Mouse (Mus musculus) midbrain, embryonic 11.5 days (tissue): ENCODE results near the gene Amigo3. TPM values are rescaled to one million over a fixed set of nuclear protein-coding genes. Genes with fewer than 3 reads are reported as not detected.

ENCODE experiments used
- ATAC-seq: fragments of 200-750 bp; cut with Nextera tagmentation; 2 replicates; pipeline ENCODE4 v1.8.0; 2017; ENCODE audit warnings: moderate TSS enrichment, moderate library complexity; ENCODE audit not compliant: low FRiP score
- DNase-seq: peaks from one replicate; pipeline ENCODE4 v3.0.0; 2015; ENCODE audit warnings: low spot score; ENCODE audit errors: missing footprints
- H3K27ac ChIP-seq: fragments of 300-500 bp; sonication (generic); 2 replicates; pipeline ENCODE4 v1.5.1; 2014; ENCODE audit warnings: low read depth, low read length
- H3K27me3 ChIP-seq: fragments of 300-500 bp; sonication (generic); 2 replicates; pipeline ENCODE4 v1.6.1; 2014; ENCODE audit warnings: mild to moderate bottlenecking, low read length, moderate library complexity, mixed read lengths; ENCODE audit not compliant: control insufficient read depth, insufficient read depth
- H3K36me3 ChIP-seq: fragments of 300-500 bp; sonication (generic); 2 replicates; pipeline ENCODE4 v1.6.1; 2014; ENCODE audit warnings: mild to moderate bottlenecking, low read length, moderate library complexity, mixed read lengths; ENCODE audit not compliant: control insufficient read depth, insufficient read depth
- H3K4me1 ChIP-seq: fragments of 300-500 bp; sonication (generic); 2 replicates; pipeline ENCODE4 v1.6.1; 2014; ENCODE audit warnings: low read length; ENCODE audit not compliant: control insufficient read depth, insufficient read depth
- H3K4me2 ChIP-seq: fragments of 300-500 bp; sonication (generic); 2 replicates; pipeline ENCODE4 v1.6.1; 2014; ENCODE audit warnings: mild to moderate bottlenecking, moderate library complexity
- H3K4me3 ChIP-seq: fragments of 300-500 bp; sonication (generic); 2 replicates; pipeline ENCODE4 v1.5.1; 2014; ENCODE audit warnings: low read depth, low read length
- H3K9ac ChIP-seq: fragments of 300-500 bp; sonication (generic); 2 replicates; pipeline ENCODE4 v1.6.1; 2014; ENCODE audit warnings: low read length
- H3K9me3 ChIP-seq: fragments of 300-500 bp; sonication (generic); 2 replicates; pipeline ENCODE4 v1.6.1; 2016; ENCODE audit warnings: low read length; ENCODE audit not compliant: control insufficient read depth
- WGBS: fragments of 180-500 bp; shearing (Covaris S2); extraction: QIAGEN DNeasy Blood & Tissue Kit; methylation state at CpG from one replicate; pipeline ENCODE4 v1.1.7; 2014; 5-methylcytosine and 5-hydroxymethylcytosine counted together
- polyA plus RNA-seq: library from polyadenylated mRNA; unstranded; fragments of >200 nt; fragmentation: Nextera tagmentation; extraction: Ambion mirVana; gene quantifications from 2 replicates; pipeline ENCODE4 v1.2.1, GENCODE M21; 2014

Gene Amigo3
- polyA plus RNA-seq, 1 experiment from 2014 or later, result 2.0 TPM

- ATAC-seq, result no peak
- Histone ChIP-seq H3K4me3 (no peak overlapping the region), H3K4me1 (peaks cover 3% of the 10 kb centered on the region; the same call in 1 of the 2 replicates), H3K36me3 (peaks cover 6% of the 10 kb centered on the region; the same call in 1 of the 2 replicates), H3K9ac (no peak overlapping the region), H3K27me3 (no peaks in the 10 kb centered on the region), H3K4me2 (no peak overlapping the region), H3K9me3 (no peaks in the 10 kb centered on the region), H3K27ac (no peak overlapping the region)
- peak; percentile 79 for DNase-seq
- WGBS, result 83% methylated on average over 28 of the region's 28 CpGs
Observed at GRCm38 (mm10) chr9:108056361-108057261, 3.7 kb downstream of the Amigo3 start.

GRCm38 (mm10) chr9:108057262-108057562 lies 4.3 kb downstream of the Amigo3 start:
- peaks cover 3% of the 10 kb centered on the region; the same call in 1 of the 2 replicates for H3K4me1 ChIP-seq
- no peak for DNase-seq
- no peak for ATAC-seq
- no peaks in the 10 kb centered on the region for H3K27me3 ChIP-seq
- no peaks in the 10 kb centered on the region for H3K9me3 ChIP-seq
- no peak overlapping the region for H3K27ac ChIP-seq
- peaks cover 6% of the 10 kb centered on the region; the same call in 1 of the 2 replicates for H3K36me3 ChIP-seq
- no peak overlapping the region for H3K9ac ChIP-seq
- no peak overlapping the region for H3K4me2 ChIP-seq
- H3K4me3 ChIP-seq, result no peak overlapping the region
- WGBS, result 89% methylated on average over 5 of the region's 5 CpGs

- 97% methylated on average over 9 of the region's 9 CpGs for whole genome bisulfite sequencing
- Histone ChIP-seq H3K27ac (no peak overlapping the region), H3K4me1 (no peaks in the 10 kb centered on the region), H3K9me3 (no peaks in the 10 kb centered on the region), H3K36me3 (peaks cover 6% of the 10 kb centered on the region; the same call in 1 of the 2 replicates), H3K4me2 (no peak overlapping the region), H3K27me3 (no peaks in the 10 kb centered on the region), H3K4me3 (no peak overlapping the region), H3K9ac (no peak overlapping the region)
- DNase-seq (peak; percentile 26), ATAC-seq (no peak)
Observed at GRCm38 (mm10) chr9:108058291-108058690, 5.3 kb downstream of the Amigo3 start.

- Histone ChIP-seq H3K9ac (no peak overlapping the region), H3K27ac (no peak overlapping the region), H3K4me2 (no peak overlapping the region), H3K4me3 (no peak overlapping the region), H3K27me3 (no peaks in the 10 kb centered on the region), H3K36me3 (peaks cover 4% of the 10 kb centered on the region; the same call in 1 of the 2 replicates), H3K4me1 (no peaks in the 10 kb centered on the region), H3K9me3 (no peaks in the 10 kb centered on the region)
- 0 out of 2 replicates have a peak, but pooled peaks have one; percentile 24 for ATAC-seq
- no peak for DNase-seq
- WGBS, result 90% methylated on average over 3 of the region's 3 CpGs
Observed at GRCm38 (mm10) chr9:108062142-108062541, 9.2 kb downstream of the Amigo3 start.

- ATAC-seq (no peak), DNase-seq (peak; percentile 54)
- Histone ChIP-seq H3K4me3 (no peak overlapping the region), H3K4me1 (no peaks in the 10 kb centered on the region), H3K27ac (no peak overlapping the region), H3K9ac (no peak overlapping the region), H3K27me3 (no peaks in the 10 kb centered on the region), H3K36me3 (peaks cover 4% of the 10 kb centered on the region; the same call in 1 of the 2 replicates), H3K4me2 (no peak overlapping the region), H3K9me3 (no peaks in the 10 kb centered on the region)
- WGBS, result 91% methylated on average over 12 of the region's 12 CpGs
Observed at GRCm38 (mm10) chr9:108063361-108063760, 10.4 kb downstream of the Amigo3 start.

- 43% methylated on average over 5 of the region's 5 CpGs for WGBS
- Histone ChIP-seq H3K4me2 (no peak overlapping the region), H3K4me3 (no peak overlapping the region), H3K9me3 (no peaks in the 10 kb centered on the region), H3K27me3 (no peaks in the 10 kb centered on the region), H3K4me1 (no peaks in the 10 kb centered on the region), H3K36me3 (no peaks in the 10 kb centered on the region; the same call in 1 of the 2 replicates), H3K9ac (no peak overlapping the region), H3K27ac (no peak overlapping the region)
- ATAC-seq (no peak), DNase-seq (peak; percentile 92)
Observed at GRCm38 (mm10) chr9:108065491-108066011, 12.6 kb downstream of the Amigo3 start.

GRCm38 (mm10) chr9:108067199-108067598 lies 14.2 kb downstream of the Amigo3 start:
- Histone ChIP-seq H3K36me3 (no peaks in the 10 kb centered on the region; the same call in 1 of the 2 replicates), H3K9me3 (no peaks in the 10 kb centered on the region), H3K27me3 (no peaks in the 10 kb centered on the region), H3K27ac (no peak overlapping the region), H3K4me3 (no peak overlapping the region), H3K4me1 (no peaks in the 10 kb centered on the region), H3K4me2 (no peak overlapping the region), H3K9ac (no peak overlapping the region)
- DNase-seq, result peak; percentile 6
- no peak for ATAC-seq
- WGBS, result 79% methylated on average over 7 of the region's 7 CpGs

GRCm38 (mm10) chr9:108067900-108068299 lies 14.9 kb downstream of the Amigo3 start:
- Histone ChIP-seq H3K4me3 (no peak overlapping the region), H3K36me3 (no peaks in the 10 kb centered on the region; the same call in 1 of the 2 replicates), H3K27me3 (no peaks in the 10 kb centered on the region), H3K4me1 (no peaks in the 10 kb centered on the region), H3K9me3 (no peaks in the 10 kb centered on the region), H3K27ac (no peak overlapping the region), H3K9ac (no peak overlapping the region), H3K4me2 (no peak overlapping the region)
- peak; percentile 99 for DNase-seq
- WGBS, result 28% methylated on average over 8 of the region's 8 CpGs
- peak; percentile 49; the same call in 1 of the 2 replicates for ATAC-seq

- Histone ChIP-seq H3K4me3 (no peak overlapping the region), H3K9ac (no peak overlapping the region), H3K9me3 (no peaks in the 10 kb centered on the region), H3K27ac (no peak overlapping the region), H3K27me3 (no peaks in the 10 kb centered on the region), H3K4me1 (no peaks in the 10 kb centered on the region), H3K4me2 (no peak overlapping the region), H3K36me3 (no peaks in the 10 kb centered on the region; the same call in 1 of the 2 replicates)
- 88% methylated on average over 9 of the region's 9 CpGs for WGBS
- ATAC-seq, result no peak
- DNase-seq, result no peak
Observed at GRCm38 (mm10) chr9:108069007-108069406, 16.0 kb downstream of the Amigo3 start.
